8 mouse cellular contexts compared by ENCODE assay signal in the genomic region with DNA sequence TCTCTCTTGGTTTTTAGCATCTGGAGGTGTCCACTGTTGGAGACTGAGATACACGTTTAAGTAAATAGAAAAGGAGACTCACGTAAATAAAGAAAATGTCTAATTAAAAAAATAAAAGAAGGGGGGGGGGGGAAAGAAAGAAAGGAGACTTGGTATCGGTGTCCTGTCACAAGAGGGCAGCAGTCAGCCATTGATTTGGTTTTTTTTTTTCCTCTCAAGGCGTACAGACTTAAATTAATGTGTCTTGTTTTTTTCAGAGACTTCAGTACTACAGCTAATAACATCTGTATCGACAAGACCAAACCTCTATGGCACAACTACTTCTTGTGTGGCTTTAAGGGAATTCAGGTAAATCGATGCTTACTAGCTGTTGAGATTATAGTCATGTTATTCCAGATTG. TPM values are rescaled to one million over a fixed set of nuclear protein-coding genes. Genes with fewer than 3 reads are reported as not detected.
DNase-seq lines count a peak whose midpoint lies in the region; ATAC-seq lines count a peak whose summit lies in the region.

No protein-coding gene starts in this region.

- H3K36me3 ChIP-seq in forebrain, embryonic 10.5 days (replicated peaks), result no peaks in the 10 kb centered on the region; the same call in 1 of the 2 replicates

- H3K27ac ChIP-seq in forebrain, embryonic 10.5 days, result no peak overlapping the region

- ATAC-seq in cerebellum, adult (ENCODE audit: insufficient number of reproducible peaks, low FRiP score, low TSS enrichment), result no peak

- WGBS in forebrain, embryonic 10.5 days, result 55% methylated on average over 6 of the region's 6 CpGs

- no peaks in the 10 kb centered on the region for H3K27me3 ChIP-seq in forebrain, embryonic 10.5 days (ENCODE audit: poor library complexity, severe bottlenecking)

- H3K4me1 ChIP-seq in forebrain, embryonic 10.5 days, result 0 out of 2 replicates have a peak, but pooled peaks cover 7% of the 10 kb centered on the region

- no peaks in the 10 kb centered on the region for H3K9me3 ChIP-seq in forebrain, embryonic 10.5 days

- H3K4me3 ChIP-seq in forebrain, embryonic 10.5 days, result no peak overlapping the region

- intact Hi-C loops in left cerebral cortex, postnatal 25 days (cut with DNase I), result loop anchor here (1.0 to 10.0 kb wide), 4 partner anchors 354 to 629 kb away; no protein-coding TSS in a partner anchor
- intact Hi-C loops in left cerebral cortex, postnatal 36 days (cut with DNase I), result loop anchor here (2.0 to 10.0 kb wide), 5 partner anchors 142 to 629 kb away; a partner anchor contains a TSS

- peak; percentile 22 for DNase-seq in cerebellum, adult 8-10 months
- peak; percentile 10 to 28 for DNase-seq in left cerebral cortex, postnatal 25 days (ENCODE audit: low spot score in 2 of 2)
- DNase-seq in left cerebral cortex, postnatal 36 days (ENCODE audit: low spot score in 2 of 2), result no peak
- peak; percentile 90 for DNase-seq in NIH3T3 (ENCODE audit: low read depth)
- peak; percentile 34 for DNase-seq in forelimb bud, embryonic 11.5 days (ENCODE audit: low read depth, low spot score)
- DNase-seq in mesoderm, embryonic 11.5 days (ENCODE audit: low read depth, low spot score), result peak; percentile 24
- no peak for DNase-seq in forebrain, embryonic 10.5 days (ENCODE audit: extremely low spot score, low spot score)

RNA-seq across cellular contexts. Expression of a gene that starts 34.2 kb away (rescaled TPM):
- 100 to 1,000 TPM; 101 to 103 TPM for total RNA-seq in left cerebral cortex, postnatal 25 days (2021)
- 100 to 1,000 TPM in 1 of 2 experiments, 10 to 100 TPM in 1; 90.8 to 101 TPM for total RNA-seq in left cerebral cortex, postnatal 36 days (2021)
- 96.4 and 101 TPM in 2 replicates for polyA plus RNA-seq in forebrain, embryonic 10.5 days (2016; fragmentation: Nextera tagmentation; extraction: Ambion mirVana)

RNA-seq across cellular contexts. Expression of a gene that starts 34.2 kb away (rescaled TPM):
- 10 to 100 TPM; 25.7 to 27.2 TPM for total RNA-seq in left cerebral cortex, postnatal 25 days (2021)
- 10 to 100 TPM; 27.0 to 29.4 TPM for total RNA-seq in left cerebral cortex, postnatal 36 days (2021)
- polyA plus RNA-seq in forebrain, embryonic 10.5 days (2016; fragmentation: Nextera tagmentation; extraction: Ambion mirVana), result 29.1 and 31.2 TPM in 2 replicates

Comparison
In these comparisons a context has a peak if more than half of its experiments do, and no peak if none do; other contexts are left out.
1. DNase-seq: peak in cerebellum, adult 8-10 months (single experiment), left cerebral cortex, postnatal 25 days (2 of 2), NIH3T3 (single experiment), forelimb bud, embryonic 11.5 days (single experiment) and mesoderm, embryonic 11.5 days (single experiment); none in left cerebral cortex, postnatal 36 days (0 of 2) and forebrain, embryonic 10.5 days (single experiment).